Mouse (Mus musculus): ENCODE measurements around the gene Hypk. TPM values are rescaled to one million over a fixed set of nuclear protein-coding genes. Genes with fewer than 3 reads are reported as not detected.
A peak's percentile ranks its signal among the peaks of the same experiment; 100 is the strongest.

The Hypk gene
- polyA plus RNA-seq, 1 experiment from 2014 or later, result 111 TPM

DNA sequence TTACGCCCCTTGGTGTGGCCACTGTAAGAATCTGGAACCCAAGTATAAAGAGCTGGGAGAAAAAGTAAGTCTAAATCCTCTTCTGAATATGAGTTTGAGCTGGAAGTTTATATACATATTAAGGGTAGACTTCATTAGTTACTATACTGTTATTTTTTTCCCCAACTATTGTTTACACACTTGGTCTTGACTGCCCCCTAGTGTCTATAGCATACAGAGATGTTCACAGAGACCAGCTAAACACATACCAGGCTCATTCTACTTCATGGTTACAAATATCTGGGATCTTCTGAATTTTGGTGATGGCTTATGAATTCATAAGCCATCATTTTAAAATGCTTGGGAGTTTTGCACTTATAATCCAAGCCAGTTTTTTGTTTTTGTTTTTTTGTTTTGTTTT, 18.2 kb upstream of the Hypk start:
- Histone ChIP-seq H3K4me3 (no peak overlapping the region), H3K9ac (no peak overlapping the region), H3K27ac (no peak overlapping the region), H3K36me3 (peaks cover 95% of the 10 kb centered on the region), H3K9me3 (no peaks in the 10 kb centered on the region), H3K4me1 (replicated peaks) (no peaks in the 10 kb centered on the region), H3K4me2 (no peak overlapping the region), H3K27me3 (0 out of 2 replicates have a peak, but pooled peaks cover 3% of the 10 kb centered on the region)
- WGBS, result 93% methylated on average over 1 of the region's 1 CpGs
- no peak for ATAC-seq (ENCODE audit: low FRiP score)

DNA sequence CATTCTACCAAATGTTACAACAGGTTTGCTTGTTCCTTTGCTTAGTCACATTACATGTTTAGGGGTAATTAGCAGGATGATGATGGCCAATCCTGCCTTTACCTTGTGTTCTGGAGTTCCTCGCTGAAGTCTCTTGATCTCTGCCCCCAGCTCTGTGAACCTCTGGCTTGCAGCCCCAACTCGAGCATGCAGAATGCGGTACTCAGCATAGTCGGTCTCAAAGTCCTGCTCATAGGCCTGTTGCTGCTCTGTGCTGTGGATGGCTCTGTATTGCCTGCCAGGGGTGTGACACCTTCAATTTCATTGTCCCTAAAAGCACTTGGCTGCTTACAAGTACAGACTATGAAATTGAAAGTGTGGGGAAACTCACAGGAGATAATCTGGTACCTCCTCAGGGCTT, 13.3 kb upstream of the Hypk start:
- 83% methylated on average over 4 of the region's 4 CpGs for WGBS
- no peak for ATAC-seq (ENCODE audit: low FRiP score)
- Histone ChIP-seq H3K4me3 (no peak overlapping the region), H3K4me1 (replicated peaks) (peaks cover 16% of the 10 kb centered on the region), H3K4me2 (no peak overlapping the region), H3K9me3 (no peaks in the 10 kb centered on the region), H3K36me3 (peaks cover 50% of the 10 kb centered on the region), H3K9ac (no peak overlapping the region), H3K27ac (no peak overlapping the region), H3K27me3 (peaks cover 36% of the 10 kb centered on the region)

DNA sequence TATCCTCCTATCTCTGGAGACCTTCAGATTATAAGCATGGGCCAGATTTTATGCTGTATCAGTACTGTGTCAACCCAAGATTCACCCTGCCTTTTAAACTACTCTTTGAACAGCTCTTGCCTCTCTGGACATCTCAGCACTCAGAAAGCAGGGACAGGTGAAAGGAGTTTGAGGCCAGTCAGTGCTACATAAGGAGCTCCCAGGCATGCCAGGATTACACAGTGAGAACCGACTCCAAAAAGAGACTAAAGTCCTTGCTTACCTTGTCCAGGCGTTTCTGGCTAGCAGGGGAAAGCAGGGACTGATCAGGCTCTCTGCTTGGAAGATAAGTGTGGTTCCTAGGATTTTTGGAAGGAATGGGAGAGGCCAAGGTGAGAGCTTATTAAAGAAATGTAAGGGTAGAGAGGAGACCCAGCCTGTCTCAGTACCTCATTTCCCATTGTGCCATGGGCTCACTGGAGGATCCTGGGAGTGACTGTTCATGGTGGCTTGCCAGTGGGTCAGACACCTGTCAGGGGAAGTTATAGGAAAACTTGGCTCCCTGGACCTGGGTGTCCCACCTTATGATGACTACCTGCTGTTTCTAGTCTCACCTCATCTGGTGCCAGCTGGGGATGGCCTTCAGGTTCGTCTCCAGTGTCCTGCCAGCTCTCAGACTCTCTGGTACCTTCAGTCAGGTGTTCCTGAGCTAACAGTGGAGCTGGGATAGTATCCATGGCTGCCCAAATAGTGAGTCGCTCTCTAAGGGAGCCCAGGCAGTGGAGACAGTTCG, 12.1 kb upstream of the Hypk start:
- no peak for ATAC-seq (ENCODE audit: low FRiP score)

DNA sequence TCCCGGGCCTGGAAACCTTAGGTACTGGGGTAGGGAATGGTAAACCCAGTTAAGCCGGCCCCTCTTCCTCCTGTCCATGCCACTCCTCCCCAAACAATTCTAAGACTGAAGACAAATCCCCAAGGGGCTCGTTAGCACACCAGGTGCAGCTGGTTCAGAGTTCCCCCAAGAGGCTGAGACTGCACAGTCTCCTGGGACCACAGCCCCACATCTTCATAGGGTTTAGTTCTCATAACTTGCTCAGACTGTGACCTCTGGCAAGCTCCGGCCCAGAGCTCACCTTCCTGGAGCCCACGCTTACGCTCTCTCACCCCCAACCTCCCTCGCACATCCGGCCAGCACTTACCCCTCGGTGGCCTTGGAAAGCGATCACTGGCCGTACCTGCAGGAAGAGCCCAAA, 11.3 kb upstream of the Hypk start:
- Histone ChIP-seq H3K4me2 (peak overlapping the region; percentile 58), H3K9ac (0 out of 2 replicates have a peak overlapping the region, but pooled peaks have one; percentile 29), H3K27me3 (peaks cover 36% of the 10 kb centered on the region), H3K9me3 (no peaks in the 10 kb centered on the region), H3K27ac (no peak overlapping the region), H3K36me3 (peaks cover 33% of the 10 kb centered on the region), H3K4me3 (peak overlapping the region; percentile 32), H3K4me1 (replicated peaks) (peaks cover 16% of the 10 kb centered on the region)
- WGBS, result 11% methylated on average over 11 of the region's 11 CpGs
- no peak for ATAC-seq (ENCODE audit: low FRiP score)

More for the DNA sequence above, 12.1 kb upstream of the Hypk start:
- peaks cover 36% of the 10 kb centered on the region for H3K27me3 ChIP-seq
- H3K4me3 ChIP-seq, result no peak overlapping the region
- H3K36me3 ChIP-seq, result peaks cover 38% of the 10 kb centered on the region
- WGBS, result 64% methylated on average over 5 of the region's 5 CpGs
- H3K4me2 ChIP-seq, result no peak overlapping the region
- peaks cover 16% of the 10 kb centered on the region for H3K4me1 ChIP-seq (replicated peaks)
- H3K27ac ChIP-seq, result no peak overlapping the region
- no peak overlapping the region for H3K9ac ChIP-seq
- H3K9me3 ChIP-seq, result no peaks in the 10 kb centered on the region

DNA sequence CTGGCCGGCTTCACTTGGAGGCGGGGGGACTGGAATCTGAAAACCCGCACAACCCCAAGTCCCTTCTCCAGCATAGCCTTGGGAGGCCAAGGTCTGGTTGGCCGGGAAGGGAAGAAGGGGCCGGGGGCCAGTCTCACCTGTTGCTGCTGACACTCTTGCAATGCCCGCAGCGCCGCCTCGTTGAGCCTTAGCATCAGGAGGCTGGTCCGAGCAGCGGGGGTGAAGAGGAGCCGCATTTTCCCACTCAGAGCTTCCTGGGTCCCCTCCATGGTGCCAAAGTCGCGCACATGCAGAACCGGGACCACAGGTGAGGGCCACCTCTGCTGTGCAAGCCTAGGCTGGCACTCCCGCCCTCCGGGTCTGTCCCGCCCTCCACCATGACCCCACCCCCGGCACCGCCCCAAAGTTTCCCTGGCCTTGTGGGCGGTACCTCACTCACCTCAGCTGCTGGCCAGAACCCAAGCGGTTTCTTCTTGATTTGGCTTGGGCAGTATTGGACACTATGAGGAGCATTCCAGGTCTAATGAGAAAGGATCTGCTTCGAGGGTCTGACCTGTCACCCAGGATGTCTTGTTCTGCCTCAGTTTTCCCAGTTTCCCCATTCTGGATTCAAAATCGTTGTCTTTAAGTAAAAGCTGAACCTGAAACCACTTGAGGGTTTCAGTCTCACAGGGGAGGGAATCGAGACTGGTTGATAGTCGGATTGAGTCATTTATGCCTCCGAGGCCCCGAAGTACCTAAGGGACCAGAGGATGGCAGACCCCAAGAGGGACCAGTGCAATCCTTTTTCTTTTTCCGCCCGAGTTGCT, 10.6 kb upstream of the Hypk start:
- 0 out of 2 replicates have a peak overlapping the region, but pooled peaks have one; percentile 29 for H3K9ac ChIP-seq
- no peak overlapping the region for H3K27ac ChIP-seq
- H3K27me3 ChIP-seq, result peaks cover 36% of the 10 kb centered on the region
- peak overlapping the region; percentile 58 for H3K4me2 ChIP-seq
- peaks cover 16% of the 10 kb centered on the region for H3K4me1 ChIP-seq (replicated peaks)
- WGBS, result 2% methylated on average over 30 of the region's 30 CpGs
- H3K4me3 ChIP-seq, result peak overlapping the region; percentile 32
- H3K9me3 ChIP-seq, result no peaks in the 10 kb centered on the region
- H3K36me3 ChIP-seq, result peaks cover 26% of the 10 kb centered on the region
- ATAC-seq (ENCODE audit: low FRiP score), result peak; percentile 52

DNA sequence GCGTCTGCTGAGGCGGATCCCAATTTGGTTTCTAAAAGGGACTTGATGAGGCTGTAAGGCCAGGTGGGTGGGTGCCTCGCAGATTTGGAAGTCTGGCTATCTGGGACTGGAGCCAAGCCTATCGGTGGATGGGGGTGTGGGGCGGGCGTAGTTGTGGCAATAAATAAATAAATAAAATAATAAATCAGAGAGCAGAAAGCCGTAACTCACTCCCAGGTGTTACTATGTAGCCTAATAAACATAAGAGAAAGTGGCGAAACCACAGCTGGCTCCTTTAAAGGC, 10.1 kb upstream of the Hypk start:
- Histone ChIP-seq H3K4me1 (replicated peaks) (peaks cover 18% of the 10 kb centered on the region), H3K9ac (no peak overlapping the region), H3K4me2 (peak overlapping the region; percentile 58), H3K36me3 (peaks cover 21% of the 10 kb centered on the region), H3K4me3 (no peak overlapping the region), H3K27me3 (peaks cover 36% of the 10 kb centered on the region), H3K27ac (no peak overlapping the region), H3K9me3 (no peaks in the 10 kb centered on the region)
- ATAC-seq (ENCODE audit: low FRiP score), result no peak
- 18% methylated on average over 8 of the region's 8 CpGs for WGBS

DNA sequence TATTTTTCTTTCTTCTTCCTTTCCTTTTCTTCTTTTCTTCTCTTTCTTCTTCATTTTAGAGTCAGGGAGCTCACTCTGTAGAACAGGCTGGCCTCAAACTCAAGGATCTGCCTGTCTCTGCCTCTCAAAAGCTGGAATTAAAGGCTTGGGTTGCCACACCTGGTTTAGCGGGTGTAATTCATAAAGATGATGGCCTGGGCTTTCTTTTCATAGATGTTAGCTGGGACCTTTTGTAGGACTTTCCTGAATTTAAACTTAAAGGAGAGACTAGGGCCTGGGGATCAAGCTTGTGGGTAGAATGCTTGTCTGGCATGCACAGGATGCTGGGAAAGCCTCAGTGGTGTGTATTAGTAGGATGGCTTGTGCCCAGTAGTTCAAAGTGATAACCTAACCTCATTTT, 8.9 kb upstream of the Hypk start, which contains the start of gene Ell3:
Gene Ell3 (minus strand): TSS at position 101 of the 400 bp plus-strand sequence.
- Histone ChIP-seq H3K4me3 (no peak within 1 kb of the TSS), H3K27ac (no peak within 1 kb of the TSS), H3K4me2 (peak within 1 kb of the TSS; percentile 58; the same call in 1 of the 2 replicates), H3K27me3 (peaks cover 36% of the 10 kb centered on the region), H3K36me3 (peaks cover 10% of the 10 kb centered on the region), H3K9ac (no peak within 1 kb of the TSS), H3K4me1 (replicated peaks) (peaks cover 20% of the 10 kb centered on the region), H3K9me3 (no peaks in the 10 kb centered on the region)
- WGBS, result 91% methylated on average over 1 of the region's 1 CpGs
- no peak for ATAC-seq (ENCODE audit: low FRiP score)

DNA sequence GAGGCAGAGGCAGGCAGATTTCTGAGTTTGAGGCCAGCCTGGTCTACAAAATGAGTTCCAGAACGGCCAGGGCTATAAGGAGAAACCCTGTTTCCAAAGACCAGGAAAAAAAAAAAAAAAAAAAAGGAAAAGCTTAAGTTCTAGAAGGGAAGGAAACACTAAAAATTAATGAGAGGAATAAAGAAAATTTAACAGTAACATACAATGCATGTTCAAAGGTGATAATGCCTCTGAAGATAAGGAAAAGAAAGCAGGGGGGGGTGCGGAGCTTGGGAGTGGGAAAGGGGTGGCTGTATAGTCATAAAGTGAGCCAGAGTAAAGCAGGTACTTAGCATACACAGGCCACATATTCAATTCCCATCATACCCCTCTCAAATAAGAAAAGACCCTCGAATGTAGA, 8.0 kb upstream of the Hypk start:
- H3K36me3 ChIP-seq, result peaks cover under 1% of the 10 kb centered on the region; the same call in 1 of the 2 replicates
- no peak overlapping the region for H3K4me3 ChIP-seq
- no peaks in the 10 kb centered on the region for H3K9me3 ChIP-seq
- H3K4me1 ChIP-seq (replicated peaks), result peaks cover 22% of the 10 kb centered on the region
- 89% methylated on average over 3 of the region's 3 CpGs for WGBS
- no peak overlapping the region for H3K9ac ChIP-seq
- no peak overlapping the region for H3K27ac ChIP-seq
- H3K4me2 ChIP-seq, result no peak overlapping the region
- peaks cover 30% of the 10 kb centered on the region for H3K27me3 ChIP-seq
- ATAC-seq (ENCODE audit: low FRiP score), result no peak

DNA sequence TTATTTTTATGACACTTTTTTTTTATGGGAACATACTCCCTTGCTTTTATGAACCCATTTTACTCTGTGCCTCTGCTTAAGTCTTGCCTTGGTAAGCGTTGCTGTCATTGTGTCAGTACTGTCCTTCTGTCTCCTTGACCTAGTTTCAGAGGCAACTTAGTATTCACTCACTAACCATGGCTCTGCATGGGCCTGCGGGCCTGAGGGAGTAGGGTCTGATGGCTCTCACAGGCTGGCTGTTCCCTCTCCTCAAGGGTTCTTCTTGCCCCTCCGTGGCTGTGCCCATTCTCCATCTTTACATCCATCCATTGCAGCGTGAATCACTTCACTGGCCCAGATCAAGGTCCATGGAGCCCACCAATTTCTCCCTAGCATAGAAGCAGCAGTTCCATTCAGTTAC, 6.6 kb upstream of the Hypk start:
- H3K4me3 ChIP-seq, result no peak overlapping the region
- H3K4me1 ChIP-seq (replicated peaks), result peaks cover 35% of the 10 kb centered on the region
- H3K9me3 ChIP-seq, result no peaks in the 10 kb centered on the region
- peaks cover 6% of the 10 kb centered on the region; the same call in 1 of the 2 replicates for H3K36me3 ChIP-seq
- H3K27ac ChIP-seq, result no peak overlapping the region
- H3K4me2 ChIP-seq, result no peak overlapping the region
- no peak for ATAC-seq (ENCODE audit: low FRiP score)
- H3K27me3 ChIP-seq, result peaks cover 18% of the 10 kb centered on the region
- 79% methylated on average over 4 of the region's 4 CpGs for WGBS
- no peak overlapping the region for H3K9ac ChIP-seq

DNA sequence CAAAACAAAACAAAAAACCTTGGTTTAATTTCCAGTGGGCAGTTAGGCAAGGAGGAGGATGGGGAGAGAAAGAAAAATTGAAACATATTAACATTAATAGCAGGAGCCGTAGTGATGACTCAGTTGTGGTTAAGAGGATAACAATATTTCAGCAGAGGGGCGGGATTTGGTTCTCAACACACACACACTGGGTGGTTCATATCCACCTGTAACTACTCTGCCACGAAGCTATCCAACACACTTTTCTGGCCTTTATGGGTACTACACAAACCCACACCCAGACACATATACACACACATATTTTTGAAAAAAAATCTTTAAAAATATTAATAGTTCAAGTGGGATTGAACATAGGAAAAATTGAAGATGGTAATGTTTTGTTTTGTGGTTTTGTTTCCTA, 6.1 kb upstream of the Hypk start:
- Histone ChIP-seq H3K9ac (no peak overlapping the region), H3K4me2 (no peak overlapping the region), H3K36me3 (peaks cover 7% of the 10 kb centered on the region; the same call in 1 of the 2 replicates), H3K27ac (no peak overlapping the region), H3K9me3 (no peaks in the 10 kb centered on the region), H3K4me3 (no peak overlapping the region), H3K4me1 (replicated peaks) (peaks cover 32% of the 10 kb centered on the region), H3K27me3 (peaks cover 13% of the 10 kb centered on the region)
- no peak for ATAC-seq (ENCODE audit: low FRiP score)
- 93% methylated on average over 3 of the region's 3 CpGs for WGBS

DNA sequence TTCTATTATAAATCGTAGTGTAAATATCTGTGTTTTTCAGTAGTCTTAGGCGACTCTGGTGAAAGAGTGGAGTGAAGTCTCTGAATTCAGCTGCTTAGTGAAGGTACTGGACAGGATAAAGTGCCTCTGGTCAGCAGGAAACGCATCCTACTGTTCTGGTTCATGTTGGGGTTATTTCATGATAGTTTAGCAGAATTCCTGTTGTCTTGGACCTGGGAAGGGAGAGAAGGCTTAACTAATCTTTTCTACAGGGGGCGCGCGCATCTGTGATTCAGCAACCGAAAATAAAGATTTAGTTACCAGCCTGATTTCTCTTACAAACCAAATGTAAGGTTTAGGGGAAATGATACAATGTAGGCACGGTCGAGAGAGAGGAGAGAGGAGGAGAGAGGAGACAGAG, 5.0 kb upstream of the Hypk start:
- no peak for ATAC-seq (ENCODE audit: low FRiP score)
- Histone ChIP-seq H3K4me3 (peak overlapping the region; percentile 93), H3K4me1 (replicated peaks) (peaks cover 24% of the 10 kb centered on the region), H3K9ac (peak overlapping the region; percentile 58; the same call in 1 of the 2 replicates), H3K9me3 (no peaks in the 10 kb centered on the region), H3K4me2 (peak overlapping the region; percentile 84), H3K36me3 (peaks cover 18% of the 10 kb centered on the region), H3K27ac (peak overlapping the region; percentile 84), H3K27me3 (peaks cover 2% of the 10 kb centered on the region)
- 17% methylated on average over 9 of the region's 9 CpGs for WGBS

DNA sequence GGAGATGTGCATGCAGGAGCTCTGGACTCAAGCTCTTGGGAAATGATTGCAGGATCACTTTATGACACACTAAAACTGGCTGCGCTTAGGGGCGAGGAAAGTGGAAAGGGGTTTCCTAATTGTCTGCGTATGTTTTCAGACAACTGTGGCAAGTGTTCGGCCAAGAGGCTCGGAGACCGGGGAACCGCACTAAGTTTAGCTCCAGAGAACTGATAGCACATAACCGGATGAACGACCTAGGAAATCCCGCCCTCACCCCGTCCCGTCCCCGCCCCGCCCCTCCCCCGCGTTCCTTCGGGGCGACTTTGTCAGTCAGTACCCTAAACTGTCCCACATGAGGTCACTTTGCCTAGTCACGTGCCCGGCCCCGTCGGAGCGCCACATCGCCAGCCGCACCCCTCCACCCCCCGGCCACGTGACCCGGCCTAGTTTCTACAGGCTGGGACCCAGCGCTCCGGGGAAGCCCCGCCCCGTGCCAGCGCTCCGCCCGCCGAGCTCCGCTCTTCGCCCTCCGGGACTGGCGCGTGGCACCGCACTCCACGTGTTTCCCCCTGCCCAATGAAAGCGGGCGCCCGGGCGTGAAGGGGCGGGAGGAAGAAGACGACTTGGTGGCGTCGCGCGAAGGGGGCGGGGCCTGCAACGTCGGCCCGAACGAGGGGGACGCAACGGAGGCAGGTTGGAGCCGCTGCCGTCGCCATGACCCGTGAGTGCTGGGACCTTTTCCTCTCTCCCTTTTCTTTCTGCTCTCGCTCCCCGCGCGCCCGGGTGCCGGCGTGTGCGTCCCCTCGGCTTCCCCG, 4.2 kb upstream of the Hypk start, which contains the start of gene Serf2:
Gene Serf2 (plus strand): TSS at position 457 of the 797 bp plus-strand sequence.
- peak; percentile 99 for ATAC-seq (ENCODE audit: low FRiP score)
- peak within 1 kb of the TSS; percentile 93 for H3K4me3 ChIP-seq
- peaks cover 26% of the 10 kb centered on the region for H3K36me3 ChIP-seq
- H3K9ac ChIP-seq, result peak within 1 kb of the TSS; percentile 95
- peak within 1 kb of the TSS; percentile 98 for H3K27ac ChIP-seq
- H3K4me2 ChIP-seq, result peak within 1 kb of the TSS; percentile 84
- H3K27me3 ChIP-seq, result no peaks in the 10 kb centered on the region
- H3K4me1 ChIP-seq (replicated peaks), result peaks cover 27% of the 10 kb centered on the region
- WGBS, result under 1% methylated on average over 73 of the region's 74 CpGs
- no peaks in the 10 kb centered on the region for H3K9me3 ChIP-seq
